ENCODE assay signal across 19 mouse cellular contexts in the genomic region with DNA sequence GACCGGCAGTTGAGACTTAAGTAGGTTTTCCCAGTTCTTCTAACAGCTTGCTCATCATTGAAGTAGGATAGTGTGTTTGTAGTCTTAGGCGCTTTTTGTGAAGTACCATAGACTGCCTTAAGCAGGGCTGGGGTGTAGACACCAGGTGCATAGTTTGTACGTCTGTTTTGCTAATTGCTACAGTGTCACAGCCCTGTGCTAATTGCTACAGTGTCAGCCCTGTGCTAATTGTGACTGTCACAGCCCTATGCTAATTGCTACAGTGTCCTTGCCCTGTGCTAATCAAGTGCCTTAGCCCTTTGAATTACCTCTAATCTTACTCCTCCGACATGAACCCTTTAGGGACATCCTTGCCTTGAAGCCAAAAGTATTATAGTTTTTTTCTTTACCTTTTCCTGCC. TPM values are rescaled to one million over a fixed set of nuclear protein-coding genes. Genes with fewer than 3 reads are reported as not detected.
DNase-seq lines count a peak whose midpoint lies in the region; ATAC-seq and TF ChIP-seq lines count a peak whose summit lies in the region.
"Had no signal": no experiment of that assay in that cellular context is flagged by ENCODE, and none has a peak within 500 bp of the region (broad histone marks: within the 10 kb centered on the region; RNA-seq: fewer than 3 reads in every experiment).

No protein-coding gene starts in this region.

- WGBS in forebrain, embryonic 11.5 days = 67% methylated on average over 4 of the region's 4 CpGs
- 84% methylated on average over 4 of the region's 4 CpGs for WGBS in forebrain, embryonic 10.5 days
- WGBS in midbrain, embryonic 16.5 days = 69% methylated on average over 4 of the region's 4 CpGs
- 76% methylated on average over 4 of the region's 4 CpGs for WGBS in midbrain, postnatal 0 days
- WGBS in embryonic facial prominence, embryonic 14.5 days = 72% methylated on average over 4 of the region's 4 CpGs
- WGBS in forebrain, embryonic 15.5 days = 42% methylated on average over 4 of the region's 4 CpGs

- no peaks in the 10 kb centered on the region for H3K9me3 ChIP-seq in forebrain, embryonic 11.5 days (ENCODE audit: control insufficient read depth, low read length)
- no peaks in the 10 kb centered on the region for H3K9me3 ChIP-seq in forebrain, embryonic 10.5 days
- H3K9me3 ChIP-seq in midbrain, embryonic 16.5 days (replicated peaks; ENCODE audit: control insufficient read depth, low read length, poor library complexity, severe bottlenecking) = no peaks in the 10 kb centered on the region
- H3K9me3 ChIP-seq in midbrain, postnatal 0 days (ENCODE audit: low read length) = no peaks in the 10 kb centered on the region
- no peaks in the 10 kb centered on the region for H3K9me3 ChIP-seq in embryonic facial prominence, embryonic 14.5 days (ENCODE audit: control insufficient read depth, low read length)
- H3K9me3 ChIP-seq in forebrain, embryonic 15.5 days = no peaks in the 10 kb centered on the region
- H3K9me3 ChIP-seq: embryonic facial prominence, embryonic 12.5 days; heart, embryonic 15.5 days had no signal

- no peak for TF ChIP-seq CTCF in midbrain, postnatal 0 days (IDR thresholded peaks at IDR 0.05)

- intact Hi-C loops in left cerebral cortex, postnatal 36 days (cut with DNase I) = no loop called here

- no peak overlapping the region for H3K4me2 ChIP-seq in forebrain, embryonic 11.5 days (ENCODE audit: low read depth, low read length, severe bottlenecking)
- no peak overlapping the region for H3K4me2 ChIP-seq in midbrain, embryonic 16.5 days (ENCODE audit: low read length)
- no peak overlapping the region for H3K4me2 ChIP-seq in midbrain, postnatal 0 days (ENCODE audit: low read depth, low read length, poor library complexity, severe bottlenecking)
- no peak overlapping the region for H3K4me2 ChIP-seq in embryonic facial prominence, embryonic 14.5 days (ENCODE audit: low read depth, low read length)
- no peak overlapping the region for H3K4me2 ChIP-seq in forebrain, embryonic 15.5 days (replicated peaks)
- H3K4me2 ChIP-seq: embryonic facial prominence, embryonic 12.5 days; heart, embryonic 11.5 days; heart, embryonic 15.5 days; hindbrain, embryonic 14.5 days had no signal

- no peak for DNase-seq in forebrain, embryonic 11.5 days (ENCODE audit: low spot score)
- DNase-seq in forebrain, embryonic 10.5 days (ENCODE audit: extremely low spot score, low spot score) = no peak
- no peak for DNase-seq in midbrain, postnatal 0 days (ENCODE audit: low spot score)
- DNase-seq in embryonic facial prominence, embryonic 14.5 days (ENCODE audit: low spot score) = no peak
- DNase-seq in left cerebral cortex, postnatal 36 days (ENCODE audit: low spot score in 2 of 2) = no peak
- no peak for DNase-seq in spleen, postnatal 10 days (ENCODE audit: low spot score in 2 of 2)
- DNase-seq: adrenal gland, postnatal 14 days; cerebellum, adult 2 months; cerebellum, postnatal 10 days; gastrocnemius, postnatal 10 days; heart, adult 18-20 months; heart, postnatal 14 days had no signal

- peak; percentile 53; the same call in 1 of the 2 replicates for ATAC-seq in forebrain, embryonic 11.5 days (replicated peaks; ENCODE audit: low FRiP score)
- ATAC-seq in midbrain, embryonic 16.5 days = peak; percentile 58; the same call in 1 of the 2 replicates
- no peak for ATAC-seq in midbrain, postnatal 0 days (ENCODE audit: low FRiP score)
- 0 out of 2 replicates have a peak, but pooled peaks have one; percentile 55 for ATAC-seq in embryonic facial prominence, embryonic 14.5 days (ENCODE audit: low read depth)
- ATAC-seq in forebrain, embryonic 15.5 days (replicated peaks) = peak; percentile 66
- ATAC-seq: intestine, postnatal 0 days had no signal

- no peak overlapping the region for H3K4me3 ChIP-seq in forebrain, embryonic 11.5 days (ENCODE audit: low read depth, low read length)
- H3K4me3 ChIP-seq in forebrain, embryonic 10.5 days = no peak overlapping the region
- H3K4me3 ChIP-seq in midbrain, embryonic 16.5 days (ENCODE audit: low read depth, low read length) = no peak overlapping the region
- H3K4me3 ChIP-seq in midbrain, postnatal 0 days (ENCODE audit: low read depth, low read length) = no peak overlapping the region
- H3K4me3 ChIP-seq in embryonic facial prominence, embryonic 14.5 days (ENCODE audit: low read depth, low read length) = no peak overlapping the region
- no peak overlapping the region for H3K4me3 ChIP-seq in forebrain, embryonic 15.5 days
- H3K4me3 ChIP-seq: embryonic facial prominence, embryonic 12.5 days; heart, embryonic 15.5 days had no signal

- no peaks in the 10 kb centered on the region for H3K36me3 ChIP-seq in forebrain, embryonic 11.5 days (ENCODE audit: control insufficient read depth, insufficient read depth, low read length)
- peaks cover 24% of the 10 kb centered on the region for H3K36me3 ChIP-seq in forebrain, embryonic 10.5 days (replicated peaks)
- H3K36me3 ChIP-seq in midbrain, embryonic 16.5 days (ENCODE audit: control insufficient read depth, insufficient read depth, low read length) = peaks cover 18% of the 10 kb centered on the region
- H3K36me3 ChIP-seq in midbrain, postnatal 0 days (ENCODE audit: insufficient read depth, low read length) = peaks cover 12% of the 10 kb centered on the region
- H3K36me3 ChIP-seq in embryonic facial prominence, embryonic 14.5 days (ENCODE audit: control insufficient read depth, insufficient read depth, low read length) = peaks cover 38% of the 10 kb centered on the region
- peaks cover 16% of the 10 kb centered on the region for H3K36me3 ChIP-seq in forebrain, embryonic 15.5 days

- H3K4me1 ChIP-seq in forebrain, embryonic 11.5 days (replicated peaks; ENCODE audit: control insufficient read depth, insufficient read depth, low read length) = no peaks in the 10 kb centered on the region
- peaks cover 3% of the 10 kb centered on the region; the same call in 1 of the 2 replicates for H3K4me1 ChIP-seq in forebrain, embryonic 10.5 days
- no peaks in the 10 kb centered on the region for H3K4me1 ChIP-seq in midbrain, embryonic 16.5 days (ENCODE audit: control insufficient read depth, insufficient read depth, low read length)
- no peaks in the 10 kb centered on the region for H3K4me1 ChIP-seq in midbrain, postnatal 0 days (ENCODE audit: insufficient read depth, low read length)
- H3K4me1 ChIP-seq in embryonic facial prominence, embryonic 14.5 days (ENCODE audit: control insufficient read depth, insufficient read depth, low read length) = no peaks in the 10 kb centered on the region
- no peaks in the 10 kb centered on the region for H3K4me1 ChIP-seq in forebrain, embryonic 15.5 days
- H3K4me1 ChIP-seq: heart, embryonic 15.5 days had no signal

- H3K9ac ChIP-seq in forebrain, embryonic 11.5 days (ENCODE audit: low read length) = no peak overlapping the region
- H3K9ac ChIP-seq in midbrain, embryonic 16.5 days (ENCODE audit: low read depth, low read length) = no peak overlapping the region
- H3K9ac ChIP-seq in midbrain, postnatal 0 days (replicated peaks; ENCODE audit: low read length, poor library complexity, severe bottlenecking) = no peak overlapping the region
- H3K9ac ChIP-seq in embryonic facial prominence, embryonic 14.5 days (ENCODE audit: low read depth, low read length) = no peak overlapping the region
- H3K9ac ChIP-seq in forebrain, embryonic 15.5 days (replicated peaks) = no peak overlapping the region
- H3K9ac ChIP-seq: embryonic facial prominence, embryonic 12.5 days; heart, embryonic 15.5 days; hindbrain, embryonic 14.5 days had no signal

- no peaks in the 10 kb centered on the region for H3K27me3 ChIP-seq in forebrain, embryonic 11.5 days (ENCODE audit: control insufficient read depth, insufficient read depth, low read length)
- H3K27me3 ChIP-seq in forebrain, embryonic 10.5 days (ENCODE audit: poor library complexity, severe bottlenecking) = no peaks in the 10 kb centered on the region
- H3K27me3 ChIP-seq in midbrain, embryonic 16.5 days (ENCODE audit: control insufficient read depth, insufficient read depth, low read depth, low read length) = no peaks in the 10 kb centered on the region
- H3K27me3 ChIP-seq in midbrain, postnatal 0 days (ENCODE audit: insufficient read depth, low read length) = no peaks in the 10 kb centered on the region
- H3K27me3 ChIP-seq in embryonic facial prominence, embryonic 14.5 days (replicated peaks; ENCODE audit: control insufficient read depth, insufficient read depth, low read length) = no peaks in the 10 kb centered on the region
- no peaks in the 10 kb centered on the region for H3K27me3 ChIP-seq in forebrain, embryonic 15.5 days
- H3K27me3 ChIP-seq: embryonic facial prominence, embryonic 12.5 days; heart, embryonic 15.5 days had no signal

- no peak overlapping the region for H3K27ac ChIP-seq in forebrain, embryonic 11.5 days (ENCODE audit: low read depth, low read length)
- H3K27ac ChIP-seq in forebrain, embryonic 10.5 days = no peak overlapping the region
- H3K27ac ChIP-seq in midbrain, embryonic 16.5 days (ENCODE audit: low read length) = no peak overlapping the region
- H3K27ac ChIP-seq in midbrain, postnatal 0 days (ENCODE audit: low read depth, low read length) = no peak overlapping the region
- H3K27ac ChIP-seq in embryonic facial prominence, embryonic 14.5 days (replicated peaks; ENCODE audit: low read depth, low read length) = no peak overlapping the region
- no peak overlapping the region for H3K27ac ChIP-seq in forebrain, embryonic 15.5 days (replicated peaks)
- H3K27ac ChIP-seq: embryonic facial prominence, embryonic 12.5 days; heart, embryonic 15.5 days; hindbrain, embryonic 14.5 days had no signal

RNA-seq across cellular contexts. Expression of a gene that starts 24.8 kb away (rescaled TPM):
- 10.5 and 11.0 TPM in 2 replicates for polyA plus RNA-seq in forebrain, embryonic 11.5 days (2014; fragmentation: Nextera tagmentation; extraction: Ambion mirVana)
- polyA plus RNA-seq in forebrain, embryonic 10.5 days (2016; fragmentation: Nextera tagmentation; extraction: Ambion mirVana) = 6.4 and 7.4 TPM in 2 replicates
- 14.4 and 14.5 TPM in 2 replicates for polyA plus RNA-seq in midbrain, embryonic 16.5 days (2015; fragmentation: Nextera tagmentation; extraction: Ambion mirVana)
- 21.3 and 27.0 TPM in 2 replicates for total RNA-seq in midbrain, postnatal 0 days (2014; rRNA removed)
- polyA plus RNA-seq in midbrain, postnatal 0 days (2015; fragmentation: Nextera tagmentation; extraction: Ambion mirVana) = 13.0 and 13.1 TPM in 2 replicates
- polyA plus RNA-seq in embryonic facial prominence, embryonic 14.5 days (2014; fragmentation: Nextera tagmentation; extraction: Ambion mirVana) = 24.1 and 28.2 TPM in 2 replicates
- polyA plus RNA-seq in forebrain, embryonic 15.5 days (2015; fragmentation: Nextera tagmentation; extraction: Ambion mirVana) = 11.0 and 12.0 TPM in 2 replicates
- 100 to 1,000 TPM; 112 to 120 TPM for total RNA-seq in left cerebral cortex, postnatal 36 days (2021)
